Comparison of ENCODE assay signal across 30 mouse cellular contexts in the genomic region with DNA sequence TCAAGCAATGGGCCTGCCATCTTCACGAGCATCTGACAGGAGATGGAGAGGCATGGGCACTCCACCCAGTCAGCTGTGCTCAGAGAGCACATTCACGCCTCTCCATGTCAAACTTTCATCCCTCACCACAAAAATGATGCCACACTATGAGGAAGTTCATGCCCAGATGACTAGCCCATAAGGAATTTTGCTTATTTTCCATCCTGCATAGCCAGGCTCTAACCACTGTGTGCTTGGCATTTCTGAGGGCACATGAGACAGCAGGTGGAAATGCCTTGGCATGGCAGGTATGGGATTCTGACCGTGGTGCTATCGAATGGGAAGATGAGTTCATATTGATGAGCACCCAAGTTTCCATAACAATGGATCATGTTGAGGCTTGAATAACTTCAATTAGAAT. TPM values are rescaled to one million over a fixed set of nuclear protein-coding genes. Genes with fewer than 3 reads are reported as not detected.
A peak's percentile ranks its signal among the peaks of the same experiment; 100 is the strongest.
DNase-seq lines count a peak whose midpoint lies in the region; ATAC-seq and TF ChIP-seq lines count a peak whose summit lies in the region.
"Had no signal": no experiment of that assay in that cellular context is flagged by ENCODE, and none has a peak within 500 bp of the region (broad histone marks: within the 10 kb centered on the region; RNA-seq: fewer than 3 reads in every experiment).

No protein-coding gene starts in this region.

- ATAC-seq in Patski, result peak; percentile 68
- ATAC-seq: forebrain, embryonic 14.5 days; forebrain, embryonic 16.5 days had no signal

- no peaks in the 10 kb centered on the region for H3K79me3 ChIP-seq in C2C12 (ENCODE audit: low read depth)

- no peaks in the 10 kb centered on the region for H3K27me3 ChIP-seq in heart, adult 2 months (ENCODE audit: control insufficient read depth, insufficient read depth, low read length)
- H3K27me3 ChIP-seq in C2C12 (ENCODE audit: control insufficient read depth, insufficient read depth, insufficient read length) (no peaks in the 10 kb centered on the region), Patski (no peaks in the 10 kb centered on the region)
- H3K27me3 ChIP-seq: embryonic facial prominence, embryonic 13.5 days; embryonic facial prominence, embryonic 15.5 days; forebrain, embryonic 12.5 days had no signal

- intact Hi-C loops in heart, adult 2 months (cut with DNase I), result no loop called here

- no peak for TF ChIP-seq CTCF in heart, adult 2 months (IDR thresholded peaks at IDR 0.05)
- TF ChIP-seq CTCF in C2C12 (IDR thresholded peaks at IDR 0.05; ENCODE audit: control insufficient read depth, insufficient read depth, insufficient read length) (no peak), Patski (IDR thresholded peaks at IDR 0.05) (no peak)

- POLR2A ChIA-PET in Patski (lab: Charles Lee), result no interaction called here

- peaks cover 3% of the 10 kb centered on the region for H3K36me3 ChIP-seq in heart, adult 2 months (ENCODE audit: control insufficient read depth, insufficient read depth, low read length)
- no peaks in the 10 kb centered on the region for H3K36me3 ChIP-seq in C2C12 (ENCODE audit: control insufficient read depth, insufficient read depth)
- H3K36me3 ChIP-seq: embryonic facial prominence, embryonic 13.5 days; embryonic facial prominence, embryonic 15.5 days; forebrain, embryonic 10.5 days; forebrain, embryonic 12.5 days had no signal

- no peak overlapping the region for H3K9ac ChIP-seq in heart, adult 2 months (ENCODE audit: low read depth, low read length)
- H3K9ac ChIP-seq: embryonic facial prominence, embryonic 13.5 days; embryonic facial prominence, embryonic 15.5 days; forebrain, embryonic 12.5 days had no signal

- no peak overlapping the region for H3K4me3 ChIP-seq in heart, adult 2 months
- no peak overlapping the region for H3K4me3 ChIP-seq in C2C12 (ENCODE audit: insufficient read depth, poor library complexity, severe bottlenecking)
- H3K4me3 ChIP-seq: embryonic facial prominence, embryonic 13.5 days; embryonic facial prominence, embryonic 15.5 days; erythroblast, embryonic 14.5 days; forebrain, embryonic 10.5 days; forebrain, embryonic 12.5 days had no signal

- CTCF ChIA-PET in Patski (lab: Charles Lee), result interaction anchor here (1.4 kb wide), 1 partner anchor 41 kb away, joined by 6 read pairs; a partner anchor contains a TSS

- 93% methylated on average over 4 of the region's 4 CpGs for WGBS in heart, adult 2 months

- H3K4me1 ChIP-seq in heart, adult 2 months (ENCODE audit: control insufficient read depth, insufficient read depth, low read length), result no peaks in the 10 kb centered on the region
- H3K4me1 ChIP-seq: embryonic facial prominence, embryonic 15.5 days; forebrain, embryonic 10.5 days; forebrain, embryonic 12.5 days had no signal

- H3K79me2 ChIP-seq in heart, adult 2 months (replicated peaks; ENCODE audit: control insufficient read depth, insufficient read depth, low read length), result no peaks in the 10 kb centered on the region
- H3K79me2 ChIP-seq in C2C12 (ENCODE audit: control insufficient read depth, insufficient read depth), result no peaks in the 10 kb centered on the region

- H3K27ac ChIP-seq in heart, adult 2 months, result no peak overlapping the region
- H3K27ac ChIP-seq: embryonic facial prominence, embryonic 13.5 days; embryonic facial prominence, embryonic 15.5 days; forebrain, embryonic 10.5 days; forebrain, embryonic 12.5 days had no signal

- H3ac ChIP-seq in C2C12 (ENCODE audit: control insufficient read depth, insufficient read length, low read depth), result no peak overlapping the region

- in situ Hi-C loops in Patski (cut with MboI; ENCODE audit: low pct_unique_long_range_greater_than_20kb), result no loop called here

- peak; percentile 84 for DNase-seq in heart, adult 11 months
- no peak for DNase-seq in heart, adult 2 months
- DNase-seq in 3134 (ENCODE audit: extremely low read depth, insufficient read length, low spot score) (peak; percentile 65), Patski (ENCODE audit: low read depth, low spot score) (no peak), liver (no peak)
- no peak for DNase-seq in spleen, postnatal 36 days (ENCODE audit: low spot score in 2 of 2)
- no peak for DNase-seq in frontal cortex, postnatal 25 days (ENCODE audit: low spot score in 2 of 2)
- DNase-seq: adrenal gland, adult 2 months; adrenal gland, postnatal 10 days; adrenal gland, postnatal 25 days; B cell, adult 2 months; cerebellum, adult 11 months; cerebellum, adult 18-20 months; cerebellum, adult 8-10 months; cerebellum, adult 9-11 months; cerebellum, postnatal 14 days; cerebellum, postnatal 36 days; embryo, embryonic 11 days had no signal

- no peak for TF ChIP-seq EP300 in heart, adult 2 months (IDR thresholded peaks at IDR 0.05; ENCODE audit: insufficient read depth, low read depth, low read length)

- TF ChIP-seq POLR2A in heart, adult 2 months (IDR thresholded peaks at IDR 0.05; ENCODE audit: insufficient read depth, low read depth, low read length), result no peak

TF ChIP-seq in C2C12, 6 proteins besides CTCF, POLR2A, EP300 and RAD21:
- TF ChIP-seq MYOG (IDR thresholded peaks at IDR 0.05; ENCODE audit: control insufficient read depth, extremely low read depth, insufficient read length) (no peak), FOSL1 (IDR thresholded peaks at IDR 0.05; ENCODE audit: insufficient read depth, low read length, poor library complexity, severe bottlenecking) (peak; percentile 36), USF1 (IDR thresholded peaks at IDR 0.05; ENCODE audit: low read depth) (no peak), MYOD1 (IDR thresholded peaks at IDR 0.05; ENCODE audit: control insufficient read depth, insufficient read length, low read depth) (peak; percentile 94), MAX (IDR thresholded peaks at IDR 0.05) (peak; percentile 85)

RNA-seq across cellular contexts. Expression of a gene that starts 36.5 kb away (rescaled TPM):
- 1 to 10 TPM in 1 of 2 experiments, under 1 TPM in 1; 0.77 to 1.4 TPM for total RNA-seq in heart, adult 2 months (2021)
- polyA plus RNA-seq in heart, adult 2 months (2012; rRNA removed), result 1.4 and 2.0 TPM in 2 replicates
- polyA plus RNA-seq in C2C12 (2012; fragmentation: generic; extraction: Trizol), result 0.16 TPM
- 0.06 TPM for polyA plus RNA-seq in Patski (2021)
- total RNA-seq: adrenal gland, adult 2 months; adrenal gland, postnatal 25 days; common myeloid progenitor, adult 5-6 weeks; ES-E14; MEL had no signal
- polyA plus RNA-seq: adrenal gland, adult 2 months; embryonic facial prominence, embryonic 11.5 days; embryonic facial prominence, embryonic 13.5 days; erythroblast, embryonic 14.5 days; forebrain, embryonic 10.5 days; forebrain, embryonic 12.5 days; forebrain, embryonic 14.5 days had no signal

RNA-seq across cellular contexts. Expression of a gene that starts 38.8 kb away (rescaled TPM):
- 10 to 100 TPM; 48.1 to 48.8 TPM for total RNA-seq in heart, adult 2 months (2021)
- polyA plus RNA-seq in heart, adult 2 months (2012; rRNA removed), result 14.7 and 22.9 TPM in 2 replicates
- polyA plus RNA-seq in C2C12 (2012; fragmentation: generic; extraction: Trizol) (6.5 TPM), Patski (2021) (0.67 TPM)
- total RNA-seq: common myeloid progenitor, adult 5-6 weeks had no signal
- polyA plus RNA-seq: erythroblast, embryonic 14.5 days had no signal

RNA-seq across cellular contexts. Expression of a gene that starts 39.6 kb away (rescaled TPM):
- total RNA-seq in heart, adult 2 months (2021), result 1 to 10 TPM; 3.2 to 3.8 TPM
- polyA plus RNA-seq in heart, adult 2 months (2012; rRNA removed), result 0.47 and 1.3 TPM in 2 replicates
- polyA plus RNA-seq in C2C12 (2012; fragmentation: generic; extraction: Trizol) (6.8 TPM), Patski (2021) (17.0 TPM)

RNA-seq across cellular contexts. Expression of a gene that starts 41.1 kb away (rescaled TPM):
- total RNA-seq in heart, adult 2 months (2021), result 1 to 10 TPM; 5.9 to 6.9 TPM
- polyA plus RNA-seq in heart, adult 2 months (2012; rRNA removed), result 2.0 and 3.0 TPM in 2 replicates
- polyA plus RNA-seq in C2C12 (2012; fragmentation: generic; extraction: Trizol) (1.2 TPM), Patski (2021) (7.9 TPM)

Comparison
In these comparisons a context has a peak if more than half of its experiments do, and no peak if none do; other contexts are left out.
1. DNase-seq: peak in heart, adult 11 months (single experiment) and 3134 (single experiment); none in heart, adult 2 months (0 of 2), Patski (single experiment), liver (single experiment), spleen, postnatal 36 days (0 of 2) and frontal cortex, postnatal 25 days (0 of 2).